Mouse (Mus musculus) kidney, adult 2 months (tissue): ENCODE measurements around the gene Nfatc3. TPM values are rescaled to one million over a fixed set of nuclear protein-coding genes. Genes with fewer than 3 reads are reported as not detected.

Source experiments
- DNase-seq: peaks from one replicate; pipeline ENCODE4 v3.0.0; 2021
- H3K27ac ChIP-seq: fragments of 200-500 bp; 2 replicates; pipeline ENCODE4 v1.5.1; 2012; ENCODE audit warnings: low read depth, low read length, control low read depth, inconsistent platforms; ENCODE audit not compliant: insufficient read depth
- H3K27me3 ChIP-seq: fragments of 200-500 bp; replicated peaks from 2 replicates; pipeline ENCODE4 v1.6.1; 2012; ENCODE audit warnings: mild to moderate bottlenecking, moderate library complexity, low read length, inconsistent platforms; ENCODE audit not compliant: control insufficient read depth, insufficient read depth
- H3K36me3 ChIP-seq: fragments of 200-500 bp; 2 replicates; pipeline ENCODE4 v1.6.1; 2012; ENCODE audit warnings: mild to moderate bottlenecking, moderate library complexity, low read length, inconsistent platforms; ENCODE audit not compliant: control insufficient read depth, insufficient read depth
- H3K4me1 ChIP-seq: fragments of 200-500 bp; 2 replicates; pipeline ENCODE4 v1.6.1; 2011; ENCODE audit warnings: low read length; ENCODE audit not compliant: control insufficient read depth, insufficient read depth
- H3K4me3 ChIP-seq: fragments of 200-500 bp; 2 replicates; pipeline ENCODE4 v1.5.1; 2011; ENCODE audit warnings: mild to moderate bottlenecking, low read depth, low read length, control low read depth; ENCODE audit not compliant: insufficient read depth
- CTCF ChIP-seq: fragments of 200-500 bp; conservative IDR thresholded peaks from 2 replicates; pipeline ENCODE4 v1.5.1; 2011; ENCODE audit warnings: low read depth, mild to moderate bottlenecking, control low read depth, low read length, moderate library complexity, mixed read lengths; ENCODE audit not compliant: insufficient read depth, insufficient read length
- POLR2A ChIP-seq: fragments of 200-500 bp; IDR thresholded peaks from one replicate; pipeline ENCODE4 v1.6.1; 2011; ENCODE audit warnings: low read depth, low read length, control low read depth
- WGBS: fragments of 180-500 bp; shearing (Covaris S2); methylation state at CpG from one replicate; pipeline ENCODE4 v1.1.7; 2018; 5-methylcytosine and 5-hydroxymethylcytosine counted together
- polyA plus RNA-seq: library from polyadenylated mRNA; depleted of rRNA; stranded (reverse); fragments of >200 nt; gene quantifications from 2 replicates; pipeline ENCODE4 v1.2.3, GENCODE M21; 2012

Gene Nfatc3
- polyA plus RNA-seq, 1 experiment: 19.5 TPM

- H3K4me3 ChIP-seq: no peak overlapping the region
- H3K27ac ChIP-seq: no peak overlapping the region
- 69% methylated on average over 3 of the region's 3 CpGs for WGBS
- no peaks in the 10 kb centered on the region for H3K4me1 ChIP-seq
- H3K36me3 ChIP-seq: no peaks in the 10 kb centered on the region; the same call in none of the 2 replicates
- no peaks in the 10 kb centered on the region for H3K27me3 ChIP-seq
- TF ChIP-seq POLR2A (no peak), CTCF (0 out of 2 replicates have a peak, but pooled peaks have one; percentile 2)
- DNase-seq: no peak
Measured at GRCm38 (mm10) chr8:106123443-106123842, 64.8 kb downstream of the Nfatc3 start.

- Histone ChIP-seq H3K36me3 (peaks cover 2% of the 10 kb centered on the region; the same call in 1 of the 2 replicates), H3K27me3 (no peaks in the 10 kb centered on the region), H3K27ac (no peak overlapping the region), H3K4me3 (no peak overlapping the region), H3K4me1 (no peaks in the 10 kb centered on the region)
- TF ChIP-seq CTCF: no peak
- TF ChIP-seq POLR2A: no peak
- WGBS: 96% methylated on average over 1 of the region's 1 CpGs
- DNase-seq: no peak
Measured at GRCm38 (mm10) chr8:106126055-106126454, 67.4 kb downstream of the Nfatc3 start.

GRCm38 (mm10) chr8:106127054-106127453 is 68.4 kb downstream of the Nfatc3 start:
- WGBS: 67% methylated on average over 3 of the region's 3 CpGs
- DNase-seq: no peak
- Histone ChIP-seq H3K4me3 (no peak overlapping the region), H3K27ac (no peak overlapping the region), H3K4me1 (no peaks in the 10 kb centered on the region), H3K27me3 (no peaks in the 10 kb centered on the region), H3K36me3 (peaks cover 2% of the 10 kb centered on the region; the same call in 1 of the 2 replicates)
- TF ChIP-seq CTCF (no peak), POLR2A (no peak)

GRCm38 (mm10) chr8:106127882-106128410 is 69.3 kb downstream of the Nfatc3 start:
- peaks cover 2% of the 10 kb centered on the region; the same call in 1 of the 2 replicates for H3K36me3 ChIP-seq

GRCm38 (mm10) chr8:106129232-106129930 is 70.7 kb downstream of the Nfatc3 start:
- no peak for TF ChIP-seq POLR2A
- TF ChIP-seq CTCF: no peak
- H3K27me3 ChIP-seq: no peaks in the 10 kb centered on the region
- H3K4me3 ChIP-seq: no peak overlapping the region
- no peak overlapping the region for H3K27ac ChIP-seq
- H3K4me1 ChIP-seq: 0 out of 2 replicates have a peak, but pooled peaks cover 7% of the 10 kb centered on the region
- peaks cover 2% of the 10 kb centered on the region; the same call in 1 of the 2 replicates for H3K36me3 ChIP-seq
- DNase-seq: peak; percentile 24

More at GRCm38 (mm10) chr8:106127882-106128410, 69.3 kb downstream of the Nfatc3 start:
- Histone ChIP-seq H3K27ac (no peak overlapping the region), H3K27me3 (no peaks in the 10 kb centered on the region), H3K4me3 (no peak overlapping the region), H3K4me1 (no peaks in the 10 kb centered on the region)
- no peak for TF ChIP-seq POLR2A
- no peak for TF ChIP-seq CTCF
- WGBS: 89% methylated on average over 10 of the region's 10 CpGs
- peak; percentile 21 for DNase-seq

- no peak overlapping the region for H3K27ac ChIP-seq
- H3K4me3 ChIP-seq: no peak overlapping the region
- peaks cover 2% of the 10 kb centered on the region; the same call in 1 of the 2 replicates for H3K36me3 ChIP-seq
- 70% methylated on average over 2 of the region's 2 CpGs for WGBS
- no peak for TF ChIP-seq CTCF
- TF ChIP-seq POLR2A: no peak
- peak; percentile 15 for DNase-seq
- no peaks in the 10 kb centered on the region for H3K27me3 ChIP-seq
- H3K4me1 ChIP-seq: 0 out of 2 replicates have a peak, but pooled peaks cover 7% of the 10 kb centered on the region
Measured at GRCm38 (mm10) chr8:106129997-106130396, 71.4 kb downstream of the Nfatc3 start.

GRCm38 (mm10) chr8:106130505-106130904 is 71.9 kb downstream of the Nfatc3 start:
- DNase-seq: peak; percentile 46
- no peak for TF ChIP-seq CTCF
- no peak for TF ChIP-seq POLR2A
- Histone ChIP-seq H3K27me3 (no peaks in the 10 kb centered on the region), H3K36me3 (peaks cover 2% of the 10 kb centered on the region; the same call in 1 of the 2 replicates), H3K4me3 (no peak overlapping the region), H3K4me1 (0 out of 2 replicates have a peak, but pooled peaks cover 7% of the 10 kb centered on the region), H3K27ac (no peak overlapping the region)
- WGBS: 62% methylated on average over 2 of the region's 2 CpGs
